Mouse (Mus musculus) cerebellum, postnatal 25 days (tissue): ENCODE results near the gene Arhgap1.

Experiments
- DNase-seq, 2 experiments: peaks; one replicate each; pipeline ENCODE4 v3.0.0; 2021; ENCODE audit warnings: mixed read lengths in 2 of 2

The Arhgap1 gene

GRCm38 (mm10) chr2:91701366-91701765, 51.7 kb downstream of the Arhgap1 start:
- DNase-seq: peak; percentile 13 to 28

GRCm38 (mm10) chr2:91705736-91706135, 56.1 kb downstream of the Arhgap1 start:
- DNase-seq: no peak

GRCm38 (mm10) chr2:91706456-91706855, 56.8 kb downstream of the Arhgap1 start:
- no peak for DNase-seq

GRCm38 (mm10) chr2:91708361-91708760, 58.7 kb downstream of the Arhgap1 start:
- DNase-seq: no peak

- DNase-seq: peak; percentile 94 to 96
Measured at GRCm38 (mm10) chr2:91710272-91711234, 60.9 kb downstream of the Arhgap1 start, which contains the start of the genes Atg13 and Harbi1. Atg13 (minus strand) TSS chr2:91710576. Harbi1 (plus strand) TSS chr2:91710852.

- DNase-seq: peak in 1 of 2 experiments; percentile 11
Measured at GRCm38 (mm10) chr2:91711256-91711925, 61.7 kb downstream of the Arhgap1 start.

GRCm38 (mm10) chr2:91714921-91715320, 65.3 kb downstream of the Arhgap1 start:
- no peak for DNase-seq

- DNase-seq: no peak
Measured at GRCm38 (mm10) chr2:91718276-91718675, 68.6 kb downstream of the Arhgap1 start.
